Mouse (Mus musculus): ENCODE results near the gene Itga5. TPM values are rescaled to one million over a fixed set of nuclear protein-coding genes. Genes with fewer than 3 reads are reported as not detected.

Gene Itga5
- total RNA-seq, 2 experiments from 2014 or later = 22.5 to 25.7 TPM

- intact Hi-C loops (cut with DNase I; ENCODE audit: low total_unique reads) = loop anchor here (2.0 to 5.0 kb wide), 2 partner anchors 49 to 115 kb away; no protein-coding TSS in a partner anchor
- no peak for DNase-seq
Measured at GRCm38 (mm10) chr15:103301547-103302340, 64.8 kb downstream of the Itga5 start.

- peak; percentile 39 for DNase-seq
- intact Hi-C loops (cut with DNase I; ENCODE audit: low total_unique reads) = loop anchor here (5.0 kb wide), 1 partner anchor 49 kb away; no protein-coding TSS in a partner anchor
Measured at GRCm38 (mm10) chr15:103301046-103301445, 65.5 kb downstream of the Itga5 start.

GRCm38 (mm10) chr15:103300560-103300959, 66.0 kb downstream of the Itga5 start:
- intact Hi-C loops (cut with DNase I; ENCODE audit: low total_unique reads) = loop anchor here (5.0 kb wide), 1 partner anchor 48 kb away; no protein-coding TSS in a partner anchor
- DNase-seq = no peak

- intact Hi-C loops (cut with DNase I; ENCODE audit: low total_unique reads) = loop anchor here (5.0 kb wide), 1 partner anchor 48 kb away; no protein-coding TSS in a partner anchor
- no peak for DNase-seq
Measured at GRCm38 (mm10) chr15:103300067-103300471, 66.5 kb downstream of the Itga5 start.

- intact Hi-C loops (cut with DNase I; ENCODE audit: low total_unique reads) = loop anchor here (5.0 kb wide), 1 partner anchor 47 kb away; no protein-coding TSS in a partner anchor
- no peak for DNase-seq
Measured at GRCm38 (mm10) chr15:103299644-103300043, 66.9 kb downstream of the Itga5 start.

GRCm38 (mm10) chr15:103298861-103299616, 67.5 kb downstream of the Itga5 start:
- DNase-seq = no peak
- intact Hi-C loops (cut with DNase I; ENCODE audit: low total_unique reads) = no loop called here

GRCm38 (mm10) chr15:103298026-103298425, 68.5 kb downstream of the Itga5 start:
- intact Hi-C loops (cut with DNase I; ENCODE audit: low total_unique reads) = no loop called here

GRCm38 (mm10) chr15:103297313-103297712, 69.2 kb downstream of the Itga5 start:
- intact Hi-C loops (cut with DNase I; ENCODE audit: low total_unique reads) = no loop called here
- DNase-seq = no peak

More at GRCm38 (mm10) chr15:103298026-103298425, 68.5 kb downstream of the Itga5 start:
- no peak for DNase-seq

GRCm38 (mm10) chr15:103295851-103296250, 70.7 kb downstream of the Itga5 start:
- intact Hi-C loops (cut with DNase I; ENCODE audit: low total_unique reads) = no loop called here
- no peak for DNase-seq

GRCm38 (mm10) chr15:103294649-103295048, 71.9 kb downstream of the Itga5 start:
- intact Hi-C loops (cut with DNase I; ENCODE audit: low total_unique reads) = no loop called here
- no peak for DNase-seq

Small RNA genes within 50 kb of the gene (microRNA-seq; reads per million reads assigned to microRNA genes)
- 0 to 0.50 reads per million in 2 experiments for gene Mir6963

Other genes with a start within 250 kb of the Itga5 start
- 10 to 100 TPM; 10.6 to 11.6 TPM for gene Smug1, start 199.7 kb downstream of the Itga5 start, total RNA-seq (2021)
- gene Cbx5, start 126.9 kb downstream of the Itga5 start, total RNA-seq (2021) = 10 to 100 TPM; 29.9 to 41.5 TPM
- 100 to 1,000 TPM; 110 to 114 TPM for gene Hnrnpa1, start 126.3 kb downstream of the Itga5 start, total RNA-seq (2021)
- not detected for gene Nfe2, start 108.4 kb downstream of the Itga5 start, total RNA-seq (2021)
- gene Copz1, start 94.0 kb downstream of the Itga5 start, total RNA-seq (2021) = 10 to 100 TPM; 38.0 to 38.5 TPM
- not detected for gene Gpr84, start 56.2 kb downstream of the Itga5 start, total RNA-seq (2021)
- 10 to 100 TPM; 31.3 to 32.1 TPM for gene Zfp385a, start 26.7 kb downstream of the Itga5 start, total RNA-seq (2021)
- gene Gtsf1, start 63.7 kb upstream of the Itga5 start, total RNA-seq (2021) = not detected
- not detected for gene Gtsf2, start 81.7 kb upstream of the Itga5 start, total RNA-seq (2021)
- gene Nckap1l, start 87.0 kb upstream of the Itga5 start, total RNA-seq (2021) = 1 to 10 TPM; 1.7 to 1.8 TPM
- gene Pde1b, start 136.3 kb upstream of the Itga5 start, total RNA-seq (2021) = 1 to 10 TPM in 1 of 2 experiments, under 1 TPM in 1; 0.94 to 1.2 TPM
- gene Ppp1r1a, start 171.2 kb upstream of the Itga5 start, total RNA-seq (2021) = 10 to 100 TPM; 42.5 to 58.1 TPM
- not detected for gene Glycam1, start 198.3 kb upstream of the Itga5 start, total RNA-seq (2021)